Mouse (Mus musculus): Measurements from ENCODE around the gene Pygm.

Pygm gene

GRCm38 (mm10) chr19:6352107-6352505 is 32.1 kb upstream of the Pygm start:
- WGBS, result 89% methylated on average over 2 of the region's 2 CpGs

DNA sequence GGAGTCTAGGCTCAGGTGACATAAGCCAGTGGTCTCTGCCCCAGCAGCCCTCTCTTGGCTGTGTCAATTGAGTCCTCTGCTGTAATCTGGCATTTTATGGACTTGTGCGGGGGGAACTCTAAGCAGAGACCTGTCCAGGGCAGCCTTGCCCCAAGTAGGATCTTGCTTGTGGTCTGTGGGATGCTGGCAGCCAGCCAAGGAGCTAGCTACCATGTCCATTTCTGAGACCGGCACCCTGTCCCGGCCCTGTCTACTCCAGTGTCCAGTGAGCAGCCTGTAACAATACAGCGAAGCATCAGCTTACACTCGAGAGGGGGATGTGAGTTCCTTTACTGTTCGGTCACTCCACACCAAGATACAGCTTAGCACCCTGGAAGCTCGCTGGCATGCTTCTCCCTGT is 30.2 kb upstream of the Pygm start:
- WGBS, result 72% methylated on average over 7 of the region's 7 CpGs

- 92% methylated on average over 3 of the region's 3 CpGs for WGBS
These were observed 22.9 kb upstream of the Pygm start for GRCm38 (mm10) chr19:6361291-6361690.

GRCm38 (mm10) chr19:6363091-6363410 is 21.1 kb upstream of the Pygm start:
- WGBS, result 0% methylated on average over 11 of the region's 11 CpGs

- WGBS, result under 1% methylated on average over 84 of the region's 85 CpGs
These were observed 20.6 kb upstream of the Pygm start, which contains the start of gene Sf1 for GRCm38 (mm10) chr19:6363411-6364240. TSS of gene Sf1 (plus strand) at chr19:6363690.

DNA sequence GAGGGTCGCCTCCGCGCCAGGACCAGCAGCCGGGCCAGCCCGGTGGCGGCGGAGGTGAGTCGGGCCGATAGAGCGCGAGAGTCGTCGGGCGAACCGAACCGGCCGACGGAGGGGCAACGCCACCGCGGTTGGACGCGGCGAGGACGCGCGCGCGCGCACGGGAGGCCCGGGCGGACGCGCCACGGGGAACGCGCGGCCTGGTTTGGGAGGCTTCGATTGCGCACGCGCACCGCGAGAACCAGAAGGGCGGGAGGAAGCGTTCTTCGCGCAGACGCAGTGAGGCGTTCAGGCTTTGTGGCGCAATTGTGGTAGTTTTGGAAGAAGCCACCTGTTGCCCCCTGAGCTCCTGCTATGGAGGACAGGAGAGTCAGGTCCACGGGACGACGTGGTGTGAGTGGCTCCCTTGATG is 19.9 kb upstream of the Pygm start:
- under 1% methylated on average over 55 of the region's 55 CpGs for WGBS

GRCm38 (mm10) chr19:6364842-6365241 is 19.4 kb upstream of the Pygm start:
- whole genome bisulfite sequencing, result 0% methylated on average over 2 of the region's 2 CpGs

- 43% methylated on average over 2 of the region's 2 CpGs for WGBS
These were observed 14.0 kb upstream of the Pygm start for GRCm38 (mm10) chr19:6370175-6370574.

- 95% methylated on average over 3 of the region's 3 CpGs for WGBS
These were observed 11.8 kb upstream of the Pygm start for GRCm38 (mm10) chr19:6372433-6372832.

DNA sequence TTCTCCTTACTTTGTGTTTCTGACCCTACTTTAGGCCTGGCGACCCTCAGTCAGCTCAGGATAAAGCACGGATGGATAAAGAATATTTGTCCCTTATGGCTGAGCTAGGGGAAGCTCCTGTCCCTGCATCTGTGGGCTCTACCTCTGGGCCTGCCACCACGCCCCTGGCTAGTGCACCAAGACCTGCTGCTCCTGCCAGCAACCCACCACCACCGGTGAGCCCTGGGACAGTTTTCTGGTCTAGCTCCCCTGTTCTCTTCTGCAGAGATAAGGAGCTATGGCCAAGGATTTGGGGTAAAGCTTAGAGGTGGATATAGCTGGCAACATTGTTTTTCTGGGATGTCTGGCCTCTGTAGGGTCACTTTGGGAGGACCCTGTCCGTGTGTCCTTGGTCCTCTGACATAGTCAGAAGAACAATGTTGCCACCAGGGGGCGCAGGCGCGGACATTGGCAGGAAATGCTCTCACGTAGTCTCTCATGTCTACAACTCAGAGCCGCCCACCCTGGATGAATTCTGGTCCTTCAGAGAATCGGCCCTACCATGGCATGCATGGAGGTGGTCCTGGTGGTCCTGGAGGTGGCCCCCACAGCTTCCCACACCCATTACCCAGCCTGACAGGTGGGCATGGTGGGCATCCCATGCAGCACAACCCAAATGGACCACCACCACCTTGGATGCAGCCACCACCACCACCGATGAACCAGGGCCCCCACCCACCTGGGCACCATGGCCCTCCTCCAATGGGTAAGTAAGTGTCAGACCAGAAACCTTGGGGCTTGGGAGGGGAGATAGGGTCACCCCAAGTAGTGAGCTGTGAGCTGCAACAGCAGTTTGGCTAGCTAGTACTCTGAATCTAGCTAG is 10.4 kb upstream of the Pygm start:
- 47% methylated on average over 12 of the region's 12 CpGs for WGBS

GRCm38 (mm10) chr19:6374571-6374970 is 9.6 kb upstream of the Pygm start:
- WGBS, result 88% methylated on average over 10 of the region's 10 CpGs

DNA sequence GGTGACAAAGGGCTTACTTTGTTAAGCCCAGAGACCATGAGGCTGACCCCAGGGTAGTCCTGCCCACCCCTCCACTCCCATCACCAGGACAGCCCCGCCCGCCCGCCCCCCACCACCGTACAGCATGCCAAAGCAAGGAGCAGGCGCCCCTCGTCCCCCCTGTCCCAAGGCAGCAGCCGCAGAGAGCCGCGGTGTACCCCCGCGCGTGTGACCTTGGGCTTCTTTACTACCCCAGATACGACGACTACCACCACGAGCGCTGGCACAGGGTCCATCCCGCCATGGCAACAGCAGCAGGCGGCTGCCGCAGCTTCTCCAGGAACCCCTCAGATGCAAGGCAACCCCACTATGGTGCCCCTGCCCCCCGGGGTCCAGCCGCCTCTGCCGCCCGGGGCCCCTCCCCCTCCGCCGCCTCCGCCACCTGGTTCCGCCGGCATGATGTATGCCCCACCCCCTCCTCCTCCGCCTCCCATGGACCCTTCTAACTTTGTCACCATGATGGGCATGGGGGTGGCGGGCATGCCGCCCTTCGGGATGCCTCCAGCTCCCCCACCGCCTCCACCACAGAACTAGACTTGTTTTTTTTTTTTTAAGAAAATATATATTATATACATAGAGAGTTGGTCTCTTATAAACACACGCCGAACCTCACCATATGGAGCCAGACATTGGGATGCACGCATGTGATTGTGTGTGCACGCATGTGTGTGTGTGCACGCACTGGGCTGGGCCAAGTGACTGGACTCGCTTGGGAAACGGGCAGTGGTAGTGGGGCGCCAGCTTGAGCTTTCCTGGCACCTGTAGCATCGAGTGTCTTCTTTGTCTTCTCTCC is 8.6 kb upstream of the Pygm start:
- WGBS, result 83% methylated on average over 42 of the region's 42 CpGs

GRCm38 (mm10) chr19:6376255-6376564 is 8.0 kb upstream of the Pygm start:
- WGBS, result 63% methylated on average over 14 of the region's 14 CpGs

DNA sequence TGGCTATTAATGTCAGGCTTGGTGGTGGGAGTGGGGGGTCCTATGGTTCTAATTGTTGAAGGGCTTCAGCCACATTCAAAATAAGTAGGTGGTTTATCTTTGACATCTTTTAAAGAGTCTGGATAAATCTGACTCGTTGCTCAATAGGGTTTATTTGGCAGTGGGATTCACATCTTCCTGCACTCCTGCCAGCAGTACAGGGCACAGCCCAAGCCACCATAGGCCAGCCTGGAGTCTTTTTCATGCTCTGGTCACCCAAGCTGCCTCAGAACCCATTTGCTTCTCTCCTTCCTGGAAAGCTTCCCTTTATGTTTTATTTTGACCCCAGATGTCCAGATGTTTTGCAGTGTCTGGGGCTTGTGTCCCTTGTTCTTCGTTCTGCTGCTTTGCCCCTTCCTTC is 7.6 kb upstream of the Pygm start:
- WGBS, result 52% methylated on average over 2 of the region's 2 CpGs

- WGBS, result 64% methylated on average over 11 of the region's 11 CpGs
These were observed 6.7 kb upstream of the Pygm start for GRCm38 (mm10) chr19:6377327-6378040.

DNA sequence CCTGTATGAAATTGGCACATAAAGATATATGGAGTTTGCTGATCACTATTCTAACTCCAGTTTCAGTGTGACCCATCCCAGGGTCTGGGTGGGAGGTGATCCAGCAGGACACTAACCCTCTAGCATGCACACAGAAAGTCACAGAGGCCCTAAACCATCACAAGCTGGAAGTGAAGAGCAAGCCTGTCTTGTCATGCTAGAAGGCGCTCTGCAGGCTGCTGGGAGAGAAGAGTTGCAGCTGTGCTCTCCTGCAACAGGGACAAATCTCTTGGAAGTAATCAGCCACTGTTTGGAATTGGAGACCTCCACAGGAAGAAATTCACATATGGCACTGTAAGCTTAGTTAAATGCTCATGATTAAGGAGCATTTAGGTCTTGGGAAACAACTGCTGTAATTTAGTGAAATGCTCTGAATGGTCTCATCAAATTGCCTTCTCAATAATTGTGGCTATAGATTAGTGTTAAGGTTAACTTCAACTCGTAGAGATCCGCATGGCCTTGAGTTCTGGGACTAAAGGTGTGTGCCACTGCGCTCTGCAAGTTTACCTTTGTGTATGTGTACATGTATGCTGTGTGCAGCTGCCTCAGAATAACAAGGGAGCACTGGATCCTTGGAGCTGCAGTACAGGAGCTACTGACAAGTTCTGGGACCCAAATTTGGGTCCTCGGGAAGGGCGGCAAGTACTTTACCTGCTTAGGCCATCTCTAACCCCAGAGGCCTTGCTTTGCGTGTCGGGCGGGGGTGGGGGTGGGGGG is 3.6 kb upstream of the Pygm start:
- 94% methylated on average over 9 of the region's 9 CpGs for WGBS

GRCm38 (mm10) chr19:6381238-6381637 is 3.0 kb upstream of the Pygm start:
- WGBS, result 93% methylated on average over 5 of the region's 5 CpGs

- 45% methylated on average over 4 of the region's 4 CpGs for WGBS
These were observed 1.8 kb upstream of the Pygm start for GRCm38 (mm10) chr19:6382323-6382924.

DNA sequence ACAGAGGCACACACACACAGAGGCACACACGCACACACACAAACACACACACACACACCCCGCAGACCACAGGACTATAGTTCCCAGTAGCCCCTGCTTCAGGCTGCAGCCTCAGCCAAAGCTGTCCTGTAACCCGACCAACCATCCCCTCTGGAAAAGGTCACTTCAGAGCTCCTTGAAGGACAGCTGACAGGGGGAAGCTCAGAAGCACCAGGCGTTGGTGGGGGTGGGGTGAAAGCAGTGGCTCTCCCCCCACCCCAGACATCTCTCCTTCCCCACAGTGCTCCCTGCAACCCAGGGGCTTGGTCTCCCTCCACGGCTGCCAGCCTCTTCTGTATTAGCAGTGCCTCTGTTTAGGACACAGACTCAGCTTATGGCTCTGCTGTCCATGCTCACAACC is 729 bp upstream of the Pygm start:
- 64% methylated on average over 5 of the region's 5 CpGs for WGBS

GRCm38 (mm10) chr19:6384954-6385353 is 755 bp downstream of the Pygm start:
- WGBS, result 75% methylated on average over 11 of the region's 11 CpGs

All from cerebral cortex, adult 2 months (tissue).